Mouse (Mus musculus): ENCODE results near the gene Vmn2r85. TPM values are rescaled to one million over a fixed set of nuclear protein-coding genes. Genes with fewer than 3 reads are reported as not detected.
A peak's percentile ranks its signal among the peaks of the same experiment; 100 is the strongest.
"Not testable (repeated sequence)": the region's sequence is repeated elsewhere in the genome, so short reads cannot be mapped to it uniquely, and the experiment has no call there.

The Vmn2r85 gene
- total and polyA plus RNA-seq, 3 experiments, result not detected

- H3K9ac ChIP-seq (ENCODE audit: insufficient read depth, low read depth), result no peak overlapping the region
- dilution Hi-C loops (cut with MboI; ENCODE audit: extremely low pct_ligation_motif_present, extremely low pct_unique_long_range_greater_than_20kb, low sequenced_read_pairs) (no loop called here), in situ Hi-C loops (cut with MboI; ENCODE audit: low pct_ligation_motif_present, low pct_unique_long_range_greater_than_20kb, low sequenced_read_pairs) (no loop called here)
- no peaks in the 10 kb centered on the region for H3K36me3 ChIP-seq (replicated peaks in 1 of 2; ENCODE audit: control insufficient read depth in 1 of 2, insufficient read depth in 1 of 2, low read length in 1 of 2)
- H3K4me1 ChIP-seq (ENCODE audit: control insufficient read depth in 1 of 2, insufficient read depth in 2 of 2), result no peaks in the 10 kb centered on the region
- no peaks in the 10 kb centered on the region for H3K27me3 ChIP-seq (replicated peaks)
- no peaks in the 10 kb centered on the region for H3K79me2 ChIP-seq (replicated peaks; ENCODE audit: control insufficient read depth, extremely low read depth, insufficient read depth, poor library complexity, severe bottlenecking)
- no peak for TF ChIP-seq MEF2A (IDR thresholded peaks at IDR 0.05; ENCODE audit: borderline replicate concordance, low read depth, low read length)
- TF ChIP-seq RCOR1 (conservative IDR thresholded peaks at IDR 0.05; ENCODE audit: low read depth, low read length), result no peak
- no peak for TF ChIP-seq KAT2A (IDR thresholded peaks at IDR 0.05; ENCODE audit: insufficient replicate concordance, low read length)
- no peak for TF ChIP-seq JUND (conservative IDR thresholded peaks at IDR 0.05; ENCODE audit: low read depth, low read length)
- DNase-seq (ENCODE audit: extremely low read depth), result no peak
- H3K9me3 ChIP-seq (replicated peaks; ENCODE audit: low read length), result no peaks in the 10 kb centered on the region
- H3K4me2 ChIP-seq (ENCODE audit: insufficient read depth, low read depth, poor library complexity, severe bottlenecking), result no peak overlapping the region
- no peak overlapping the region for H3K4me3 ChIP-seq (replicated peaks in 1 of 3; ENCODE audit: low read depth in 2 of 3, low read length in 2 of 3, poor library complexity in 1 of 3)
- no peak overlapping the region for H3K27ac ChIP-seq (ENCODE audit: insufficient read depth, low read depth)
These were observed 15.3 kb upstream of the Vmn2r85 start for GRCm38 (mm10) chr10:130444776-130445175.

- H3K4me1 ChIP-seq (ENCODE audit: control insufficient read depth in 1 of 2, insufficient read depth in 2 of 2); H3K27ac ChIP-seq (ENCODE audit: insufficient read depth, low read depth); dilution Hi-C loops (cut with MboI; ENCODE audit: extremely low pct_ligation_motif_present, extremely low pct_unique_long_range_greater_than_20kb, low sequenced_read_pairs); H3K9ac ChIP-seq (ENCODE audit: insufficient read depth, low read depth); in situ Hi-C loops (cut with MboI; ENCODE audit: low pct_ligation_motif_present, low pct_unique_long_range_greater_than_20kb, low sequenced_read_pairs); H3K36me3 ChIP-seq (replicated peaks in 1 of 2; ENCODE audit: control insufficient read depth in 1 of 2, insufficient read depth in 1 of 2, low read length in 1 of 2); H3K4me3 ChIP-seq (replicated peaks in 1 of 3; ENCODE audit: low read depth in 2 of 3, low read length in 2 of 3, poor library complexity in 1 of 3); H3K79me2 ChIP-seq (replicated peaks; ENCODE audit: control insufficient read depth, extremely low read depth, insufficient read depth, poor library complexity, severe bottlenecking); H3K27me3 ChIP-seq (replicated peaks); H3K9me3 ChIP-seq (replicated peaks; ENCODE audit: low read length); DNase-seq (ENCODE audit: extremely low read depth): not testable (repeated sequence)
- H3K4me2 ChIP-seq (ENCODE audit: insufficient read depth, low read depth, poor library complexity, severe bottlenecking), result peak overlapping the region; percentile 13; the same call in 1 of the 2 replicates
These were observed 4.8 kb upstream of the Vmn2r85 start for GRCm38 (mm10) chr10:130434185-130434898.

DNA sequence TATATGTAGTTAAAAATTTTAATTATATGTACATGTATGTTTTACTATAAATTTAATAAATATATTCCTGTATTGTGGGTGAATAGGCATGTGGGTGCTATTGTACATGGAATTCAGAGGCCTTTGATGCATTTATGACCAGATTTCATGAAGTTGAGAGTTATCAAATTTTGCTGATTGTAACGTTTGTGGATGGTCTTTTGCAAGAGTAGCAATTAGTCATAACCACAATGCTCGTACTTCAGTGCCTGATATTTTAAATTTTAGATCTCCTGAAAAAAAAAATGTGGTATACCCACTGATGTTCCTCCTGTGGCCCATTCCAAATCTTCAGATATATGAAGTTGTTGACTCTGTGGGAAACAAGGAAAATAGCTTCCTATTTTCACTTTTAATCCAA, 7.1 kb downstream of the Vmn2r85 start:
- in situ Hi-C loops (cut with MboI; ENCODE audit: low pct_ligation_motif_present, low pct_unique_long_range_greater_than_20kb, low sequenced_read_pairs); DNase-seq (ENCODE audit: extremely low read depth); H3K79me2 ChIP-seq (replicated peaks; ENCODE audit: control insufficient read depth, extremely low read depth, insufficient read depth, poor library complexity, severe bottlenecking); H3K27ac ChIP-seq (ENCODE audit: insufficient read depth, low read depth); H3K9ac ChIP-seq (ENCODE audit: insufficient read depth, low read depth); H3K4me3 ChIP-seq (replicated peaks in 1 of 3; ENCODE audit: low read depth in 2 of 3, low read length in 2 of 3, poor library complexity in 1 of 3); H3K27me3 ChIP-seq (replicated peaks); H3K4me1 ChIP-seq (ENCODE audit: control insufficient read depth in 1 of 2, insufficient read depth in 2 of 2); dilution Hi-C loops (cut with MboI; ENCODE audit: extremely low pct_ligation_motif_present, extremely low pct_unique_long_range_greater_than_20kb, low sequenced_read_pairs); H3K36me3 ChIP-seq (replicated peaks in 1 of 2; ENCODE audit: control insufficient read depth in 1 of 2, insufficient read depth in 1 of 2, low read length in 1 of 2); H3K4me2 ChIP-seq (ENCODE audit: insufficient read depth, low read depth, poor library complexity, severe bottlenecking); H3K9me3 ChIP-seq (replicated peaks; ENCODE audit: low read length): not testable (repeated sequence)

DNA sequence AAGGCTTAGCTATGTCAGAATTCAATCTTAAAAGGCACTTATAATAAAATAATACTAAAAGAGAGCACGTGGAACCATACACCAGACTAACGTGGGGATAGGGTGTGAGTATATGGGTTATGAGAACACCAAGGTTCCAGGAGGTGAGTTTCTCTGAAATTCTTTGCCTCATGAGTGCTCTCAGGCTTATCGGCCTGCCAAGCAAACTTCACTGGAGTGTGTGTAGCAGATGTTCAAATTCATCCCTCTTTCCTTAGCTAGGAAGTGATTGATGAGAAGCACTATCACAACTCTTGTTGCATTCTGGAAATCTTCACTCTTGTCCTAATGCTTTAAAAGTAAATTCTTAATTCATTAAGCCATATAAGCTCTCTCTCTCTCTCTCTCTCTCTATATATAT, 9.1 kb downstream of the Vmn2r85 start:
- H3K27me3 ChIP-seq (replicated peaks), result no peaks in the 10 kb centered on the region
- H3K4me1 ChIP-seq (ENCODE audit: control insufficient read depth in 1 of 2, insufficient read depth in 2 of 2), result no peaks in the 10 kb centered on the region
- DNase-seq (ENCODE audit: extremely low read depth), result no peak
- no peak overlapping the region for H3K4me2 ChIP-seq (ENCODE audit: insufficient read depth, low read depth, poor library complexity, severe bottlenecking)
- no peaks in the 10 kb centered on the region for H3K9me3 ChIP-seq (replicated peaks; ENCODE audit: low read length)
- no peak overlapping the region for H3K4me3 ChIP-seq (replicated peaks in 1 of 3; ENCODE audit: low read depth in 2 of 3, low read length in 2 of 3, poor library complexity in 1 of 3)
- H3K27ac ChIP-seq (ENCODE audit: insufficient read depth, low read depth), result no peak overlapping the region
- in situ Hi-C loops (cut with MboI; ENCODE audit: low pct_ligation_motif_present, low pct_unique_long_range_greater_than_20kb, low sequenced_read_pairs) (no loop called here), dilution Hi-C loops (cut with MboI; ENCODE audit: extremely low pct_ligation_motif_present, extremely low pct_unique_long_range_greater_than_20kb, low sequenced_read_pairs) (no loop called here)
- H3K36me3 ChIP-seq (replicated peaks in 1 of 2; ENCODE audit: control insufficient read depth in 1 of 2, insufficient read depth in 1 of 2, low read length in 1 of 2), result no peaks in the 10 kb centered on the region
- H3K9ac ChIP-seq (ENCODE audit: insufficient read depth, low read depth), result no peak overlapping the region
- TF ChIP-seq SIN3A (IDR thresholded peaks at IDR 0.05; ENCODE audit: low read length), result no peak
- TF ChIP-seq NELFE (IDR thresholded peaks at IDR 0.05; ENCODE audit: low read depth, low read length), result no peak
- no peak for TF ChIP-seq IRF4 (IDR thresholded peaks at IDR 0.05; ENCODE audit: low read depth, low read length)
- TF ChIP-seq PAX5 (IDR thresholded peaks at IDR 0.05; ENCODE audit: low read length), result no peak
- no peak for TF ChIP-seq USF1 (IDR thresholded peaks at IDR 0.05; ENCODE audit: low read depth, low read length)
- TF ChIP-seq GABPA (IDR thresholded peaks at IDR 0.05; ENCODE audit: insufficient replicate concordance, low read depth, low read length), result no peak
- TF ChIP-seq RAD21 (IDR thresholded peaks at IDR 0.05; ENCODE audit: low read depth, low read length), result no peak
- no peak for TF ChIP-seq ZC3H11A (IDR thresholded peaks at IDR 0.05; ENCODE audit: low read depth, low read length)
- TF ChIP-seq MAX (IDR thresholded peaks at IDR 0.05; ENCODE audit: low read length), result no peak
- no peak for TF ChIP-seq USF2 (conservative IDR thresholded peaks at IDR 0.05; ENCODE audit: low read depth, low read length)
- TF ChIP-seq KAT2A (IDR thresholded peaks at IDR 0.05; ENCODE audit: insufficient replicate concordance, low read length), result no peak
- no peak for TF ChIP-seq RCOR1 (conservative IDR thresholded peaks at IDR 0.05; ENCODE audit: low read depth, low read length)
- no peak for TF ChIP-seq MAFK (IDR thresholded peaks at IDR 0.05; ENCODE audit: insufficient replicate concordance, low read length)
- TF ChIP-seq BHLHE40 (IDR thresholded peaks at IDR 0.05; ENCODE audit: low read depth, low read length), result no peak
- no peak for TF ChIP-seq EP300 (IDR thresholded peaks at IDR 0.05; ENCODE audit: low read length)
- TF ChIP-seq MYC (IDR thresholded peaks at IDR 0.05; ENCODE audit: low read depth, low read length), result no peak
- TF ChIP-seq TBP (conservative IDR thresholded peaks at IDR 0.05; ENCODE audit: low read depth, low read length), result no peak
- H3K79me2 ChIP-seq (replicated peaks; ENCODE audit: control insufficient read depth, extremely low read depth, insufficient read depth, poor library complexity, severe bottlenecking), result no peaks in the 10 kb centered on the region
